Mouse (Mus musculus): ENCODE results near the gene 1700008P02Rik.
"Not testable (repeated sequence)": the region's sequence is repeated elsewhere in the genome, so short reads cannot be mapped to it uniquely, and the experiment has no call there.

The 1700008P02Rik gene

DNA sequence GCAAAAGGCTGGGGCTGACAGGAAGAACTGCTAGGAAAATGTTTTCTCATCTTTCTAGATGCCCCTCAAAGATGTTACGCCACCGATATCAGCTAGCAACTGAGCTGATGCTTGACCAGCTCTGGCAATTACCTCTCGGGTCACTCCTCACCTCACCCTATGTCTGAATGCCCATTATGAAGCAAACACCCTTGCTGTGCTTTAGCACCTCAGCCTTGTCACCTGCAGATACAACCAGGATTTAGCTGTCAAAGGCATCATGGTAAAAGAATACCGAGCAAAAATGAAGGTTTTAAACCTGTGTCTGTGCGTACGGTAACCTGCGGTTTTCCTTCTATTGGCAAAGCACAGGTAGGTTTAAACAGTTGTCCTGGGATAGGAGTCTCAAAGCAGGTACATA, at the start of gene 1700008P02Rik:
1700008P02Rik (minus strand) TSS at position 101 of the 400 bp plus-strand sequence.
- DNase-seq (ENCODE audit: extremely low spot score) = no peak

DNA sequence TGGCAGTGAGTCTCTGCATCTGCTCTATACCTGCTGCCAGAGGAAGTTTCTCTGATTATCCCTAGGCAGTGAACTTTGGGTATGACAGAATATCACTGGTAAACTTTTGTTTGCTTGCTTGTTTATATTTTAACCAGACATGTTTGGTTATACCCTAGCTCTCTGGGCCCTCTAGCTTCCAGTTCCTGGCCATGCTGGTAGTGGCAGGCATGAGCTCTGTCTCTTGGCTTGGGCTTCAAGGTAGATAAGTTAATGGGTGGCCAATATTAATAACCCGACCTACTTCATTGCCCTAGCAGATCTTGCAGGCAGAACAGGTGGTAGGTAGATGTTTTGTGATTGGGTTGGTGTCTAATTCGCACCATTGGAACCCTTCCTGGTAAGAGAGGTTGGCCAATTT, 29.2 kb upstream of the 1700008P02Rik start:
- no peak for DNase-seq (ENCODE audit: extremely low spot score)

DNA sequence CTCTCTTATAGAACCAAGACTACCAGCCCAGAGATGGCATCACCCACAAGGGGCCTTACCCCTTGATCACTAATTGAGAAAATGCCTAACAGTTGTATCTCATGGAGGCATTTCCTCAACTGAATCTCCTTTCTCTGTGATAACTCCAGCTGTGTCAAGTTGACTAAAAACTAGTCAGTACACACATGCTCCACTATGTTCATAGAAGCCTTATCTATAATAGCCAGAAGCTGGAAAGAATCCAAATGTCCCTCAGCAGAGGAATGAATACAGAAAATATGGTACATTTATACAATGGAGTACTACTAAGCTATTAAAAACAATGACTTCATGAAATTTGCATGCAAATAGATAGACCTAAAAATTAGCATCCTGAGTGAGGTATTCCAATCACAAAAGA, 17.9 kb upstream of the 1700008P02Rik start:
- DNase-seq (ENCODE audit: extremely low spot score) = not testable (repeated sequence)

DNA sequence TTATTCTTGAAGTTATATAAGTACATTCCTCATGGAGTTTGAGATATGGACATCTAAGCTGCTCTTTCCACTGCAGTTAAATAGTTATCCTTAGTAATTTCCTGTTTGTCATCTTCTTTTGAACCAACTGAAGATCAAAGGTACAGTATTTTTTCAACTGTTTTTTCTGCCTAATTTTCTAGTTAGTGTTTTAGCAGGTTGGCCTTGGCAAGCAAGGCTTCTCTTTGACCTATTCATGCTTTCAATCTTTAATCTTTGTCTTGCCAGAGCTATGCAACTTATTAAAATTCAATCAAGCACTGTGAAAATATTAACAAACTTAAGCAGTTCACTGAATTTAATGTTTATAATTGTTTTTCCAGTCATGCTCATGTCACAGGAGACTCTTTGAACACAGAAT, 14.0 kb upstream of the 1700008P02Rik start:
- no peak for DNase-seq (ENCODE audit: extremely low spot score)

DNA sequence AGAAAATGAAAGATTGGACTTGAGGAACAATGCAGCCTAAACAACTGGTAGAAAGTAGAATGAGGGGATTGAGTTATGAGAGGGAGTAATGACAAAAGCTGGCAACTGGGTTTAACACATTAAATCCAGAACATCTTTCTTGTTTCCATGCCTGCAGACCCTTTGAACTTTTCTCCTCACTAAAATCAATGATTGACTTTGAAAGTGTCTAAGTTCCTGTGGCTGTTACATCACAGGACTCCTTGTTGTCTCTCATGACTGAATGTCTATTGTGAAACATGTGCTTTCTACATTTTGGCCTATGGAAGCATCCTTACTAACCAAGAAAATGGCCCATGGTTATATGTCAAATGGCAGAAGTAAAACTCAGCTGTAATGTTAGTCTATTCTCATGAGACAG, 2.4 kb downstream of the 1700008P02Rik start:
- DNase-seq (ENCODE audit: extremely low spot score) = no peak
